Mouse (Mus musculus): ENCODE results near the gene Mlst8. TPM values are rescaled to one million over a fixed set of nuclear protein-coding genes. Genes with fewer than 3 reads are reported as not detected.
A peak's percentile ranks its signal among the peaks of the same experiment; 100 is the strongest.

Gene Mlst8
- total and polyA plus RNA-seq, 3 experiments = 8.5 to 28.1 (median 10.7) TPM

GRCm38 (mm10) chr17:24454756-24455522 is 23.9 kb downstream of the Mlst8 start:
- under 1% methylated on average over 67 of the region's 67 CpGs for WGBS
- Histone ChIP-seq H3K27ac (peak overlapping the region; percentile 97), H3K79me2 (replicated peaks; ENCODE audit: control insufficient read depth, insufficient read depth, low read length) (0 out of 2 replicates have a peak, but pooled peaks cover 1% of the 10 kb centered on the region), H3K4me1 (ENCODE audit: control insufficient read depth, insufficient read depth, low read length) (peaks cover 3% of the 10 kb centered on the region), H3K36me3 (ENCODE audit: control insufficient read depth, insufficient read depth, low read length) (peaks cover 3% of the 10 kb centered on the region; the same call in 1 of the 2 replicates), H3K4me3 (peak overlapping the region; percentile 86), H3K27me3 (ENCODE audit: control insufficient read depth, insufficient read depth, low read length) (no peaks in the 10 kb centered on the region), H3K9ac (ENCODE audit: low read depth, low read length) (peak overlapping the region; percentile 82)
- DNase-seq = peak; percentile 99
- peak; percentile 90 for TF ChIP-seq POLR2A (IDR thresholded peaks at IDR 0.05; ENCODE audit: insufficient read depth, low read depth, low read length)
- TF ChIP-seq EP300 (IDR thresholded peaks at IDR 0.05; ENCODE audit: insufficient read depth, low read depth, low read length) = peak; percentile 71
- no peak for TF ChIP-seq CTCF (IDR thresholded peaks at IDR 0.05)
- intact Hi-C loops (cut with DNase I) = loop anchor here (5.0 kb wide), 1 partner anchor 38 kb away; no protein-coding TSS in a partner anchor

- Histone ChIP-seq H3K9ac (ENCODE audit: low read depth, low read length) (peak overlapping the region; percentile 82), H3K4me1 (ENCODE audit: control insufficient read depth, insufficient read depth, low read length) (peaks cover 3% of the 10 kb centered on the region), H3K27ac (peak overlapping the region; percentile 97), H3K4me3 (peak overlapping the region; percentile 86), H3K79me2 (replicated peaks; ENCODE audit: control insufficient read depth, insufficient read depth, low read length) (0 out of 2 replicates have a peak, but pooled peaks cover 3% of the 10 kb centered on the region), H3K27me3 (ENCODE audit: control insufficient read depth, insufficient read depth, low read length) (no peaks in the 10 kb centered on the region), H3K36me3 (ENCODE audit: control insufficient read depth, insufficient read depth, low read length) (peaks cover 3% of the 10 kb centered on the region; the same call in 1 of the 2 replicates)
- intact Hi-C loops (cut with DNase I) = loop anchor here (5.0 kb wide), 1 partner anchor 37 kb away; no protein-coding TSS in a partner anchor
- DNase-seq = no peak
- no peak for TF ChIP-seq CTCF (IDR thresholded peaks at IDR 0.05)
- TF ChIP-seq EP300 (IDR thresholded peaks at IDR 0.05; ENCODE audit: insufficient read depth, low read depth, low read length) = no peak
- TF ChIP-seq POLR2A (IDR thresholded peaks at IDR 0.05; ENCODE audit: insufficient read depth, low read depth, low read length) = no peak
- whole genome bisulfite sequencing = 3% methylated on average over 14 of the region's 14 CpGs
Measured at GRCm38 (mm10) chr17:24454218-24454755, 24.6 kb downstream of the Mlst8 start.

GRCm38 (mm10) chr17:24453372-24453771 is 25.5 kb downstream of the Mlst8 start:
- H3K27me3 ChIP-seq (ENCODE audit: control insufficient read depth, insufficient read depth, low read length) = no peaks in the 10 kb centered on the region
- H3K4me1 ChIP-seq (ENCODE audit: control insufficient read depth, insufficient read depth, low read length) = peaks cover 3% of the 10 kb centered on the region
- H3K4me3 ChIP-seq = no peak overlapping the region
- H3K27ac ChIP-seq = no peak overlapping the region
- no peak overlapping the region for H3K9ac ChIP-seq (ENCODE audit: low read depth, low read length)
- 79% methylated on average over 2 of the region's 2 CpGs for WGBS
- TF ChIP-seq POLR2A (IDR thresholded peaks at IDR 0.05; ENCODE audit: insufficient read depth, low read depth, low read length) (no peak), CTCF (IDR thresholded peaks at IDR 0.05) (no peak), EP300 (IDR thresholded peaks at IDR 0.05; ENCODE audit: insufficient read depth, low read depth, low read length) (no peak)
- H3K79me2 ChIP-seq (replicated peaks; ENCODE audit: control insufficient read depth, insufficient read depth, low read length) = 0 out of 2 replicates have a peak, but pooled peaks cover 3% of the 10 kb centered on the region
- intact Hi-C loops (cut with DNase I) = loop anchor here (5.0 kb wide), 1 partner anchor 36 kb away; no protein-coding TSS in a partner anchor
- no peak for DNase-seq
- peaks cover 3% of the 10 kb centered on the region; the same call in 1 of the 2 replicates for H3K36me3 ChIP-seq (ENCODE audit: control insufficient read depth, insufficient read depth, low read length)

GRCm38 (mm10) chr17:24451220-24451619 is 27.7 kb downstream of the Mlst8 start:
- WGBS = 94% methylated on average over 6 of the region's 6 CpGs
- no peak overlapping the region for H3K27ac ChIP-seq
- no peaks in the 10 kb centered on the region for H3K27me3 ChIP-seq (ENCODE audit: control insufficient read depth, insufficient read depth, low read length)
- TF ChIP-seq CTCF (IDR thresholded peaks at IDR 0.05) (no peak), EP300 (IDR thresholded peaks at IDR 0.05; ENCODE audit: insufficient read depth, low read depth, low read length) (no peak), POLR2A (IDR thresholded peaks at IDR 0.05; ENCODE audit: insufficient read depth, low read depth, low read length) (no peak)
- intact Hi-C loops (cut with DNase I) = loop anchor here (5.0 kb wide), 1 partner anchor 34 kb away; no protein-coding TSS in a partner anchor
- no peak overlapping the region for H3K9ac ChIP-seq (ENCODE audit: low read depth, low read length)
- DNase-seq = no peak
- H3K4me3 ChIP-seq = no peak overlapping the region
- H3K36me3 ChIP-seq (ENCODE audit: control insufficient read depth, insufficient read depth, low read length) = peaks cover 3% of the 10 kb centered on the region; the same call in 1 of the 2 replicates
- H3K4me1 ChIP-seq (ENCODE audit: control insufficient read depth, insufficient read depth, low read length) = peaks cover 3% of the 10 kb centered on the region
- H3K79me2 ChIP-seq (replicated peaks; ENCODE audit: control insufficient read depth, insufficient read depth, low read length) = 0 out of 2 replicates have a peak, but pooled peaks cover 3% of the 10 kb centered on the region

GRCm38 (mm10) chr17:24449507-24449906 is 29.4 kb downstream of the Mlst8 start:
- Histone ChIP-seq H3K36me3 (ENCODE audit: control insufficient read depth, insufficient read depth, low read length) (peaks cover 3% of the 10 kb centered on the region; the same call in 1 of the 2 replicates), H3K4me1 (ENCODE audit: control insufficient read depth, insufficient read depth, low read length) (peaks cover 3% of the 10 kb centered on the region), H3K9ac (ENCODE audit: low read depth, low read length) (no peak overlapping the region), H3K27ac (no peak overlapping the region), H3K4me3 (no peak overlapping the region), H3K79me2 (replicated peaks; ENCODE audit: control insufficient read depth, insufficient read depth, low read length) (0 out of 2 replicates have a peak, but pooled peaks cover 3% of the 10 kb centered on the region), H3K27me3 (ENCODE audit: control insufficient read depth, insufficient read depth, low read length) (no peaks in the 10 kb centered on the region)
- 95% methylated on average over 6 of the region's 6 CpGs for WGBS
- intact Hi-C loops (cut with DNase I) = no loop called here
- TF ChIP-seq POLR2A (IDR thresholded peaks at IDR 0.05; ENCODE audit: insufficient read depth, low read depth, low read length) (no peak), CTCF (IDR thresholded peaks at IDR 0.05) (no peak)
- no peak for DNase-seq
